Mouse (Mus musculus) central nervous system, embryonic 14 days (tissue): ENCODE measurements around the gene Nfyb. TPM values are rescaled to one million over a fixed set of nuclear protein-coding genes. Genes with fewer than 3 reads are reported as not detected.

Source experiments
- polyA plus RNA-seq: library from polyadenylated mRNA; depleted of rRNA; stranded (reverse); fragments of >200 nt; gene quantifications from 2 replicates; pipeline ENCODE4 v1.2.3, GENCODE M21; 2012; rRNA removed

The Nfyb gene
- polyA plus RNA-seq, result 54.2 and 62.3 TPM in 2 replicates

DNA sequence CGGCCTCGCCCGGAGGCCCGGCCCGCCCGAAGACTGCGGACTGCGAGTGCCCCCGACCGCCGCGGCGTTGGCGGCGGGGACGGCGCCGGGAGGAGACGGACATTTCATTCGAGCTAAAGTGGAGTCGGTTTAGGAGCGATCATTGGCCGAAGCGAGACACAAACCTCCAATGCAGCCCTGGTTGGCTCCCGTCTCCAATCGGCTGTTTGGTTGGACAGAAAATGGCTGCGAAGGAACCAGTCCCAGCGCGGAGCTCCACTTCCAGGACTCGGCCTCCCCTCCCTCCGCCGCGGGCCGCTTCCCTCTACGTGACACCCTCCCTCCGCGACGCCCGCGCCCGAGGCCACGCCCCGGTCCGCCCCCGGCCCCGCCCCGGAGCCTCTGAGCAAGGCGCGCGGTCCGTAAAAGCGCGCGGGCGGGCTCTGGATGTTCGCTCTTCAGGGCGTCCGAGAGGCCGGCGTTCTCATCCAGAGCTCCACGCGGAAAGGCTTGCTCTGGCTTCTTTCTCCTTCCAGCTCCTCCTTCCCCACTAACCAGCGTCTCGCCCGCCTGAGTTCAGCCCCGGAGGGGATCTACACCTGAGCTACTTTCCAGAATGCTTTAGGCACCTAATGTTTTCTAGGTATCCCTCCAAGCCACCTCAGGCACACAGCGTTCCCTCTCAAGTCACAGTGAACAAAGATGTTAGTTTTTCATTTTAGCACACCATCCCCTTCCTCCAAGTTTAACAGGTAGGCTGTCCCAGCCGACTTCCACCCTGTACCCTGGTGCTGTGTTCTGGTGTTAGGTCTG lies at the start of gene Nfyb:
Gene Nfyb (minus strand): TSS at position 305 of the 792 bp plus-strand sequence.

Other genes starting within 250 kb of the Nfyb start
- 36.8 and 42.0 TPM in 2 replicates for gene 1190007I07Rik, start 140.9 kb downstream of the Nfyb start, polyA plus RNA-seq
- 131 and 148 TPM in 2 replicates for gene Tdg, start 134.3 kb downstream of the Nfyb start, polyA plus RNA-seq
- gene Glt8d2, start 73.5 kb downstream of the Nfyb start, polyA plus RNA-seq, result 2.4 and 9.6 TPM in 2 replicates
- 38.9 and 41.1 TPM in 2 replicates for gene Hcfc2, start 68.0 kb downstream of the Nfyb start, polyA plus RNA-seq
- gene Txnrd1, start 69.8 kb upstream of the Nfyb start, polyA plus RNA-seq, result 94.7 and 100 TPM in 2 replicates
- gene Eid3, start 102.5 kb upstream of the Nfyb start, polyA plus RNA-seq, result 0.76 and 1.1 TPM in 2 replicates
- 12.5 and 17.9 TPM in 2 replicates for gene Chst11, start 221.4 kb upstream of the Nfyb start, polyA plus RNA-seq